Mouse (Mus musculus): ENCODE results near the gene Supt6.
"Not testable (repeated sequence)": the region's sequence is repeated elsewhere in the genome, so short reads cannot be mapped to it uniquely, and the experiment has no call there.

Supt6 gene

GRCm38 (mm10) chr11:78245627-78246317, at the start of gene Supt6, which contains the start of gene Sdf2:
TSS of gene Supt6 (minus strand) at chr11:78245987.
TSS of gene Sdf2 (plus strand) at chr11:78245746.
- peak; percentile 95 for DNase-seq (ENCODE audit: extremely low spot score)

- DNase-seq (ENCODE audit: extremely low spot score), result no peak
These were observed 48.8 kb upstream of the Supt6 start for GRCm38 (mm10) chr11:78294585-78294984.

- no peak for DNase-seq (ENCODE audit: extremely low spot score)
These were observed 44.9 kb upstream of the Supt6 start, which contains the start of gene BC030499 for GRCm38 (mm10) chr11:78290654-78291053. TSS of gene BC030499 (plus strand) at chr11:78290841.

- DNase-seq (ENCODE audit: extremely low spot score), result no peak
These were observed 43.5 kb upstream of the Supt6 start for GRCm38 (mm10) chr11:78289146-78289763.

- DNase-seq (ENCODE audit: extremely low spot score), result no peak
These were observed 33.8 kb upstream of the Supt6 start for GRCm38 (mm10) chr11:78279586-78279985.

GRCm38 (mm10) chr11:78278853-78279252, 33.1 kb upstream of the Supt6 start:
- DNase-seq (ENCODE audit: extremely low spot score), result no peak

- not testable (repeated sequence) for DNase-seq (ENCODE audit: extremely low spot score)
These were observed 30.4 kb upstream of the Supt6 start for GRCm38 (mm10) chr11:78276169-78276568.

GRCm38 (mm10) chr11:78275596-78275995, 29.8 kb upstream of the Supt6 start:
- DNase-seq (ENCODE audit: extremely low spot score), result no peak

GRCm38 (mm10) chr11:78271986-78272385, 26.2 kb upstream of the Supt6 start:
- DNase-seq (ENCODE audit: extremely low spot score), result no peak

- DNase-seq (ENCODE audit: extremely low spot score), result no peak
These were observed 19.8 kb upstream of the Supt6 start for GRCm38 (mm10) chr11:78265571-78265970.

- peak; percentile 57 for DNase-seq (ENCODE audit: extremely low spot score)
These were observed 16.8 kb upstream of the Supt6 start for GRCm38 (mm10) chr11:78262550-78262949.

GRCm38 (mm10) chr11:78261380-78262352, 15.9 kb upstream of the Supt6 start, which contains the start of gene 2610507B11Rik:
TSS of gene 2610507B11Rik (plus strand) at chr11:78261752.
- DNase-seq (ENCODE audit: extremely low spot score), result peak; percentile 95

- DNase-seq (ENCODE audit: extremely low spot score), result no peak
These were observed 14.9 kb upstream of the Supt6 start for GRCm38 (mm10) chr11:78260489-78261258.

GRCm38 (mm10) chr11:78256618-78257017, 10.8 kb upstream of the Supt6 start:
- DNase-seq (ENCODE audit: extremely low spot score), result no peak

- DNase-seq (ENCODE audit: extremely low spot score), result no peak
These were observed 1.9 kb upstream of the Supt6 start for GRCm38 (mm10) chr11:78247727-78248140.

- no peak for DNase-seq (ENCODE audit: extremely low spot score)
These were observed 1.2 kb upstream of the Supt6 start for GRCm38 (mm10) chr11:78247012-78247348.

GRCm38 (mm10) chr11:78246318-78247011, 678 bp upstream of the Supt6 start:
- DNase-seq (ENCODE audit: extremely low spot score), result no peak

GRCm38 (mm10) chr11:78245261-78245626, 543 bp downstream of the Supt6 start:
- DNase-seq (ENCODE audit: extremely low spot score), result no peak

GRCm38 (mm10) chr11:78240193-78240857, 5.5 kb downstream of the Supt6 start:
- DNase-seq (ENCODE audit: extremely low spot score), result no peak

GRCm38 (mm10) chr11:78231518-78231917, 14.3 kb downstream of the Supt6 start:
- no peak for DNase-seq (ENCODE audit: extremely low spot score)

Measured in embryo, embryonic 9.5 days (tissue).